8 mouse cellular contexts compared by ENCODE assay signal in genomic region chr7:63936986-63937235, GRCm38 (mm10). TPM values are rescaled to one million over a fixed set of nuclear protein-coding genes. Genes with fewer than 3 reads are reported as not detected.
DNase-seq lines count a peak whose midpoint lies in the region; ATAC-seq and TF ChIP-seq lines count a peak whose summit lies in the region.

No protein-coding gene starts in this region.

- H3K27me3 ChIP-seq in heart, embryonic 16.5 days (ENCODE audit: control insufficient read depth, insufficient read depth, low read length): no peaks in the 10 kb centered on the region
- no peaks in the 10 kb centered on the region for H3K27me3 ChIP-seq in G1E (ENCODE audit: insufficient read depth, low read length)
- H3K27me3 ChIP-seq in hindbrain, embryonic 11.5 days (ENCODE audit: control insufficient read depth, insufficient read depth, low read length): no peaks in the 10 kb centered on the region; the same call in 1 of the 2 replicates
- H3K27me3 ChIP-seq in midbrain, embryonic 12.5 days: peaks cover 4% of the 10 kb centered on the region; the same call in 1 of the 2 replicates

- H3K4me3 ChIP-seq in heart, embryonic 16.5 days (ENCODE audit: low read length): peak overlapping the region; percentile 68
- H3K4me3 ChIP-seq in G1E (ENCODE audit: low read depth, low read length): peak overlapping the region; percentile 93
- H3K4me3 ChIP-seq in hindbrain, embryonic 11.5 days (ENCODE audit: low read depth, low read length): peak overlapping the region; percentile 95
- H3K4me3 ChIP-seq in midbrain, embryonic 12.5 days: peak overlapping the region; percentile 99

- H3K9ac ChIP-seq in heart, embryonic 16.5 days (ENCODE audit: low read length): peak overlapping the region; percentile 89
- H3K9ac ChIP-seq in hindbrain, embryonic 11.5 days (ENCODE audit: low read depth, low read length): peak overlapping the region; percentile 97
- H3K9ac ChIP-seq in midbrain, embryonic 12.5 days (replicated peaks): peak overlapping the region; percentile 96

- H3K27ac ChIP-seq in heart, embryonic 16.5 days (ENCODE audit: low read length): peak overlapping the region; percentile 96
- H3K27ac ChIP-seq in hindbrain, embryonic 11.5 days (ENCODE audit: low read depth, low read length): peak overlapping the region; percentile 91
- peak overlapping the region; percentile 92 for H3K27ac ChIP-seq in midbrain, embryonic 12.5 days (replicated peaks)

- intact Hi-C loops in gastrocnemius, postnatal 14 days (cut with DNase I; ENCODE audit: low total_unique reads): no loop called here

- peak overlapping the region; percentile 74 for H3K4me2 ChIP-seq in heart, embryonic 16.5 days (ENCODE audit: low read depth, low read length)
- peak overlapping the region; percentile 88 for H3K4me2 ChIP-seq in hindbrain, embryonic 11.5 days (replicated peaks; ENCODE audit: low read depth, low read length)
- H3K4me2 ChIP-seq in midbrain, embryonic 12.5 days (replicated peaks): peak overlapping the region; percentile 91

- 2% methylated on average over 11 of the region's 11 CpGs for WGBS in heart, embryonic 16.5 days
- WGBS in hindbrain, embryonic 11.5 days: 0% methylated on average over 11 of the region's 11 CpGs
- 1% methylated on average over 11 of the region's 11 CpGs for WGBS in midbrain, embryonic 12.5 days

- ATAC-seq in heart, embryonic 16.5 days (replicated peaks; ENCODE audit: extremely low read depth, insufficient read depth, low FRiP score): no peak
- no peak for ATAC-seq in G1E (ENCODE audit: extremely low read depth, insufficient number of reproducible peaks, low FRiP score, poor library complexity, severe bottlenecking)
- ATAC-seq in hindbrain, embryonic 11.5 days (ENCODE audit: low FRiP score): no peak
- no peak for ATAC-seq in midbrain, embryonic 12.5 days (ENCODE audit: low FRiP score, low read depth)

- no peaks in the 10 kb centered on the region for H3K9me3 ChIP-seq in heart, embryonic 16.5 days (replicated peaks; ENCODE audit: control insufficient read depth, low read length)
- H3K9me3 ChIP-seq in G1E (replicated peaks): no peaks in the 10 kb centered on the region
- no peaks in the 10 kb centered on the region for H3K9me3 ChIP-seq in hindbrain, embryonic 11.5 days (ENCODE audit: control insufficient read depth, low read length)
- H3K9me3 ChIP-seq in midbrain, embryonic 12.5 days: no peaks in the 10 kb centered on the region

- TF ChIP-seq CTCF in G1E (IDR thresholded peaks at IDR 0.05; ENCODE audit: low read depth, low read length): no peak

- H3K4me1 ChIP-seq in heart, embryonic 16.5 days (ENCODE audit: control insufficient read depth, insufficient read depth, low read length): peaks cover 28% of the 10 kb centered on the region
- peaks cover 73% of the 10 kb centered on the region for H3K4me1 ChIP-seq in G1E (ENCODE audit: insufficient read depth, low read depth, low read length)
- H3K4me1 ChIP-seq in hindbrain, embryonic 11.5 days (replicated peaks; ENCODE audit: control insufficient read depth, insufficient read depth, low read length): peaks cover 5% of the 10 kb centered on the region
- H3K4me1 ChIP-seq in midbrain, embryonic 12.5 days: peaks cover 33% of the 10 kb centered on the region

- DNase-seq in heart, adult 9 months (ENCODE audit: low spot score in 2 of 2): no peak
- DNase-seq in G1E (ENCODE audit: low spot score): no peak
- no peak for DNase-seq in hindbrain, embryonic 11.5 days (ENCODE audit: low spot score)
- DNase-seq in adrenal gland, adult 18-20 months (ENCODE audit: low spot score in 2 of 2): no peak
- no peak for DNase-seq in frontal cortex, postnatal 14 days (ENCODE audit: low spot score in 2 of 2)
- DNase-seq in gastrocnemius, postnatal 14 days: no peak

- H3K36me3 ChIP-seq in heart, embryonic 16.5 days (ENCODE audit: control insufficient read depth, insufficient read depth): no peaks in the 10 kb centered on the region
- H3K36me3 ChIP-seq in G1E (replicated peaks): peaks cover 22% of the 10 kb centered on the region
- no peaks in the 10 kb centered on the region for H3K36me3 ChIP-seq in hindbrain, embryonic 11.5 days (ENCODE audit: control insufficient read depth, insufficient read depth, low read length)
- H3K36me3 ChIP-seq in midbrain, embryonic 12.5 days: no peaks in the 10 kb centered on the region

RNA-seq across cellular contexts. Expression of gene Klf13, which starts 1.8 kb away (rescaled TPM):
- polyA plus RNA-seq in heart, embryonic 16.5 days (2015; fragmentation: Nextera tagmentation; extraction: Ambion mirVana): 24.2 and 26.7 TPM in 2 replicates
- total RNA-seq in G1E (2014; fragmentation: Nextera tagmentation) (86.9 and 89.5 TPM in 2 replicates), G1E (2017) (14.6 and 16.3 TPM in 2 replicates)
- polyA plus RNA-seq in G1E (2012): 57.2 and 68.1 TPM in 2 replicates
- polyA plus RNA-seq in hindbrain, embryonic 11.5 days (2014; fragmentation: Nextera tagmentation; extraction: Ambion mirVana): 30.4 and 35.4 TPM in 2 replicates
- 30.7 and 31.8 TPM in 2 replicates for polyA plus RNA-seq in midbrain, embryonic 12.5 days (2016; fragmentation: Nextera tagmentation; extraction: Ambion mirVana)
- 10 to 100 TPM; 52.5 to 58.4 TPM for total RNA-seq in adrenal gland, adult 18-20 months (2021)
- 10 to 100 TPM; 42.5 to 65.2 TPM for total RNA-seq in gastrocnemius, postnatal 14 days (2021)

RNA-seq across cellular contexts. Expression of gene E030018B13Rik, which starts 20.3 kb away (rescaled TPM):
- 0.18 TPM in 1 of 2 replicates, not detected in the other for polyA plus RNA-seq in heart, embryonic 16.5 days (2015; fragmentation: Nextera tagmentation; extraction: Ambion mirVana)
- not detected in 2 replicates for total RNA-seq in G1E (2014; fragmentation: Nextera tagmentation)
- total RNA-seq in G1E (2017): not detected in 2 replicates
- polyA plus RNA-seq in G1E (2012): not detected in 2 replicates
- 0.28 TPM in 1 of 2 replicates, not detected in the other for polyA plus RNA-seq in hindbrain, embryonic 11.5 days (2014; fragmentation: Nextera tagmentation; extraction: Ambion mirVana)
- polyA plus RNA-seq in midbrain, embryonic 12.5 days (2016; fragmentation: Nextera tagmentation; extraction: Ambion mirVana): not detected in 2 replicates
- total RNA-seq in adrenal gland, adult 18-20 months (2021): not detected
- total RNA-seq in gastrocnemius, postnatal 14 days (2021): not detected
